Mouse (Mus musculus): ENCODE results near the gene Capn5.

Gene Capn5

GRCm38 (mm10) chr7:98111233-98111632, 66.8 kb downstream of the Capn5 start:
- DNase-seq (ENCODE audit: low spot score in 2 of 2), result no peak

DNA sequence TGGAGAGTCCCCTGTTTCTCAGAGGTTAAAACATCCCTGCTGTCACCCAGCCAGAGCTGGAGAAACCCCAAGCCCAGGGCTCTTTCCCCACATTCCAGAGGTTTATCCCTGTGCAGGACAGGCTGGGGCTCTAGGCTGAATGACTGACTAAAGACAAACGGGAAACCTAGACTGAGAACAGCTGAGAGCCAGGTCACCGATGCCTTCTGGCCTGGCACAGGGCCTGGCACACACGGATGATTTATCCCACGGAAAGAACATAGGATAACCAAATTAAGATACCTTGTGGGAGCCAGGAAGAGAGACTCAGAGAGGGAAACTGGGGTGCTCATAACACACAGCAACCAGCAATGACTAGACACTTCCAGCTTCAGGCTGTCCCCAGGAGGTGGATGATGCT, 68.3 kb downstream of the Capn5 start:
- no peak for DNase-seq (ENCODE audit: low spot score in 2 of 2)

DNA sequence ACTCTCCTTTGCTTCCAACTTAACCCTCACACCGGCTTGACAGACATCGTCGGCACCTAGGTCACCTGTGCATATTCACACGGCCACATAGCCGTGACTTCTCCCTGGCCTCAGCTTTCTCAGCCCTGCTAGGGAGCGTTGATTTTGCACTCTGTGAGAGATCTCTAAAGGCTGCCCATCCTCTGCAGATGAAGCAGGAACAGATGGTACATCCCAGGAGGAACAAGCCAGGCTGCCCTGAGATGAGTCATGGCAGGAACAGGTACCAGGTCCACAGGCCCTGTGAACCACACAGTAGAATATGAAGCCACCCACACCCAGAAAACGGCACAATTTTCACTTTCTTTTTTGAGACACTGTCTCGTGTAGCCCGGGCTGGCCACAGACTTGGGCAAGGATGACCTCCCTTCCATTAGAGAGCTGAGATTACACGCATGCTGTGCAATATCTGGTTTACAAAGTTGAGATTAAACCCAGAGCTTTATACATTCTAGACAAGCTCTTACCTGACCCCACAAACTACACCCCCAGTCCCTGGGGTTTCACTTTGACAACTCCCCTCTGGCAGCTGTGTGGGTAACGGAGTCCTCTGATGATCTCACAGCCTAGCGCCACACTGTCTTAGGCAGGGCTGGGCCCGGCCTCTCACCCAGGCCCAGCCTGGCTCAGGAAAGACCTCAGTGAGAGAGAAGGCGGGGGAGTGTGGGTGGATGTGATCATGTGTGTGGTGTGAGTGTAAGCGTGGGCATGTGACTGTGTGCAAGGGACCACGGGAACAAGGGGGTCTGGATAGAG, 69.2 kb downstream of the Capn5 start:
- no peak for DNase-seq (ENCODE audit: low spot score in 2 of 2)

- no peak for DNase-seq (ENCODE audit: low spot score in 2 of 2)
These were observed 71.8 kb downstream of the Capn5 start for GRCm38 (mm10) chr7:98106272-98106671.

DNA sequence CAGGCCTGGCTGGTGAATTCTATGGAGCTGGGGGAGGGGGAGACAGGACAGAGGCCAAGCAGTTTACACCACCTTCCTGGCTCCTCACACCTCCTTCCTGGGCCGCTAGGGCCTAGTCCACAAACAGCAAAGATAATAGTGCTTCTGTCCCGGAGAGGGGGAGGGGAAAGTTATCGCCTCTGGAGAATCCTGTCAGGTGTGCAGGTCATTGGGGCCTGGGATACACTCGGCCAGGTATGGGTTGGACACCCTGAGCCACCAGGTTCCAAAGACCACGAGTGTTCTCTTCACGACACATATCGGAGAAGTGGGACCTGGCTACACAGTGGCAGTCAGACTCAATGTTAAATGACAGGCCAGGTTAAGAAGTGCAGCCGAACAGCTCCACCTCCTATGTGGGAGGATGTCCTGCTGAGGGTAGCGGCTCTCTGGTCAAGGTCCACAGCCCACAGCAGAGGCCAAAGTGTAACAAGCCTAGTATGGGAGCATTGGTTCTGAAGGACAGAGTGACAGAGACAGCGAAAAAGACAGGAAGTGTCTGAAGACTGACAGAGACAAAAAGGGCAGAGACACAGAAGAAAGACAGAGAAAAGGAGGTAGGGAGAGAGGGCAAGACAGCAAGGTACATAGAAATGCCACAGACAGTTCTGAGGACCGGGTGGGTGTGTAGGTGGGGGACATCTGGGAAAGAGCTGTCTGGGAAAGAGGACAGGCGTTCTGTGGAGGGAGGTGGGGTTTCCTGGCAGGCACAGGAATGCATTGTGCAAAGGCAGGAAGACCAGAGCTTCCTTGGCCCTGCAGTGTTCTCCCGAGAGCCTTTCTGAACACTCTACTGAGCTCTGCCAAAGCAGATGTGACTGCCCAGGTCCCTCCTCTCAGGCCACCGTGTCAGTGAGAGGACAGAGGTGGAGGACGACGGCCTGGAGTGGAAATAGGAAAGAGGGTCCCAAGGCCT, 73.3 kb downstream of the Capn5 start:
- DNase-seq (ENCODE audit: low spot score in 2 of 2), result peak; percentile 27 to 73

- peak in 1 of 2 experiments; percentile 30 for DNase-seq (ENCODE audit: low spot score in 2 of 2)
These were observed 74.2 kb downstream of the Capn5 start for GRCm38 (mm10) chr7:98103942-98104292.

GRCm38 (mm10) chr7:98103002-98103941, 74.8 kb downstream of the Capn5 start:
- DNase-seq (ENCODE audit: low spot score in 2 of 2), result peak in 1 of 2 experiments; percentile 77

DNA sequence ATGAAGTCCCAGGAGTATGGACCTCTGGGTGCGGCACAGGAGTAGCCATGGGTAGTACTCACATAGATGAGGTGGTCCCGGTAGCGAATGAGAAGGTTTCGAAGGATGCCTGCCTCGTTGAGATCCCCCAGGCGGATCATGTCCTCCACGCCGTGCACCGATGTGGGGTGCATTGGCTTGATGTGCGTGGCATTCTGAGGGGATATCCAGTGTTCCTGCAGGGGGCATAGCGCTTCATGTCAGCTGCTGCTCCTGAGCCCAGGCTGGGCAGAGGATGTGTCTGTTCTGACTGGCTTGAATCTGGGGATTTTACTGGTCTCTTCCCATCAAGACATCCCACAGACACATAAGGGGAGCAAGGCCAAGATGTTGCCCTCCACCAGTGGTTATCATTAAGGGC, 75.6 kb downstream of the Capn5 start:
- DNase-seq (ENCODE audit: low spot score in 2 of 2), result no peak

- DNase-seq (ENCODE audit: low spot score in 2 of 2), result no peak
These were observed 80.5 kb downstream of the Capn5 start for GRCm38 (mm10) chr7:98097557-98097956.

- DNase-seq (ENCODE audit: low spot score in 2 of 2), result no peak
These were observed 82.2 kb downstream of the Capn5 start for GRCm38 (mm10) chr7:98095852-98096251.

GRCm38 (mm10) chr7:98086346-98086745, 91.7 kb downstream of the Capn5 start:
- DNase-seq (ENCODE audit: low spot score in 2 of 2), result no peak

DNA sequence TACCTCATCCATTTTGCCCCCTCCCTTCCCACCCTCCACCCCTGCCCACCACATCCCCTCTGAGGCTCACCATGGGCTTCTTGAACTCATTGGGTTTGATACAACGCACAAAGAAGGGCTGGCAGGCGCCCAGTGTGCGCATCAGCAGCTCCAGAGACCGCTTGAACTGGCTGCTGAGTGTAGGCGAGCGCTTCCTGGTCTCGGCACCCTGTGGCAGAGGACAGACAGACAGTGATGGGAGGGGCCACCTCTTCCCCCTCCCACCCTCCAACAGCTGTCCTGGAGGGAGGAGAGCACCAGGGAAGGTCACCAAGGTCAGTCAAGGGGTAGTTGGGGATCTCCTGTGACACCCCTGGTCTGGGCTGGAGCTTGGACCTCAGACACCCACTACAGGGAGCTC, 92.8 kb downstream of the Capn5 start:
- no peak for DNase-seq (ENCODE audit: low spot score in 2 of 2)

DNA sequence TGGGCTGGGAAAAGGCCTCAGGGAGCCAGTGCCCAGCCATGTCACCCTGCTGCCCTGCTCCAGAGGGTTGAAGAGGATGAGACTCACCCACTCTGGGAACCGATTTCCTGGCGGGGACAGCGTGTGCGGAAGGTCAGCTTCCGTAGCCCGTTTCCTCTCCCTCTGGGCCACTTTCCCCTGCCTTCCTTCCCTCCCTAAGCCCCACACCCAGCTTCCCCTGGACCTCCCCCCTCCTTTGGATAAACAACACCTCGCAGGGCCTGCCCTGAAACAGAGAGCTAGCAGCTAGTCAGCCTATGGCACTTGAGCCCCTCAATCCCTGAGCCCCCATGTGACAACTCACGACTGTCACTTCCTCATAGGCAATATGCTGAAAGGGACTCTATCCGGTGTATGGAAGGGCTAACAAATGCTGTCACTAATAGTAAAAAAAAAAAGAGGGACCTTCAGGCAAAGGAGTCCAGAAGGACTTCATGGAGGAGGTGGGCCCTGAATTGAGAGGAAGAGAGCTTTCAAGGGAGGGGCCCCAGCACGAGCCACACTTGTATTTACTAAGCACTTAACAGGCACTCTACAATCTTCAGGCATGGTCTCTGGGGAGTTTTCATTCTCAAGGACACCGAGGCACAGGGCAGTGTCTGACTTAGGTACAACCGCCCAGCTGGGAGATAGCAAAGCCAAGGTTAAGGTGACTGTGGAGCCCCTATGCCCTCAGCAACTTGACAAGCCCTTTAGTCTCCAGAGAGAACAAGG, 93.4 kb downstream of the Capn5 start:
- DNase-seq (ENCODE audit: low spot score in 2 of 2), result no peak

DNA sequence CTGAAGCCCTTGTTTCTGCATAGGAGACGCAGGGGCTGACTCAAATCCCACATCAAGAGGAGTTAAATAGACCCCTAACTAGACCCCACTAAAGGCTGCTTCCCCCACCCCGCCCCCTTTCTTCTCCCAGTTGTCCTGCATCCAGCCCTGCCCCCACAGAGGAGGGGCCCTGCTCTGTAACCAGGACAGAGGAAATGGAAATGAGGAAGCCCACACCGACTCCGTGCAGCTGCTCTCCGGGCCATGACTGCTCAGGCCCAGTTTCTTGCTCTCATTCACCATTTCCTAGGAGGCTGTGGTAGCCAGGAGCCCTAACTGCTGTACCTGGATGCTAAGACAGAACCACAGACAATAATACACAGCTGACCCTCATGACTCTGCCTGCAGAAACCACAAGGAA, 95.7 kb downstream of the Capn5 start:
- DNase-seq (ENCODE audit: low spot score in 2 of 2), result no peak

- no peak for DNase-seq (ENCODE audit: low spot score in 2 of 2)
These were observed 100.6 kb downstream of the Capn5 start for GRCm38 (mm10) chr7:98077453-98077852.

GRCm38 (mm10) chr7:98071620-98072019, 106.5 kb downstream of the Capn5 start:
- DNase-seq (ENCODE audit: low spot score in 2 of 2), result peak; percentile 39 to 70
